ENCODE assay signal across 17 mouse cellular contexts in the genomic region with DNA sequence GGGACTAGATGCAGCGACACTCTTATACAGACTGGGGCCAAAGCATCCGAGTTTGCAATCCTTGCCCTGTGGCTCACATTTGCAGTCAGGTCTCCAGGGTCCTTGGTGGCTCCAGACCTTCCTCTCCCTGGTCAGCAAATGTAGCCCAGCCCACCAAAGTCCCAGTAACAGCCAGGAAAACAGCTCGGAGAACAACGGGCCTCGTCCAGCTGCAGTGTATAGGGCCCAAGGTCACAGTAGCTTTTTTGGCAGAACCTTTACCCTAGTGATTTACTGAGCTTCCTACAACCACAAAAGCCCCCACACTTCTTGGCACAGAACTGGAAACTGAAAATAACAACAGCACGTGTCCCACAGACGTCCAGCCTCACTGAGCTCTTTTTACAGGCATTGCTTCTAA. TPM values are rescaled to one million over a fixed set of nuclear protein-coding genes. Genes with fewer than 3 reads are reported as not detected.
DNase-seq lines count a peak whose midpoint lies in the region; ATAC-seq lines count a peak whose summit lies in the region.
"Had no signal": no experiment of that assay in that cellular context is flagged by ENCODE, and none has a peak within 500 bp of the region (broad histone marks: within the 10 kb centered on the region; RNA-seq: fewer than 3 reads in every experiment).

No protein-coding gene starts in this region.

- H3K4me3 ChIP-seq in embryonic facial prominence, embryonic 14.5 days (ENCODE audit: low read depth, low read length), result no peak overlapping the region
- H3K4me3 ChIP-seq in embryonic facial prominence, embryonic 10.5 days, result no peak overlapping the region
- H3K4me3 ChIP-seq in midbrain, embryonic 15.5 days, result no peak overlapping the region
- H3K4me3 ChIP-seq: embryonic facial prominence, embryonic 12.5 days; forebrain, embryonic 13.5 days; left cerebral cortex, adult 2 months; liver, embryonic 13.5 days; midbrain, embryonic 13.5 days had no signal

- no peak overlapping the region for H3K9ac ChIP-seq in embryonic facial prominence, embryonic 14.5 days (ENCODE audit: low read depth, low read length)
- H3K9ac ChIP-seq in midbrain, embryonic 15.5 days, result no peak overlapping the region
- H3K9ac ChIP-seq: embryonic facial prominence, embryonic 12.5 days; forebrain, embryonic 13.5 days; liver, embryonic 13.5 days; midbrain, embryonic 13.5 days had no signal

- ATAC-seq in embryonic facial prominence, embryonic 14.5 days (ENCODE audit: low read depth), result no peak
- ATAC-seq in midbrain, embryonic 15.5 days (replicated peaks), result no peak
- ATAC-seq: forebrain, embryonic 13.5 days; midbrain, embryonic 13.5 days had no signal

- H3K36me3 ChIP-seq in embryonic facial prominence, embryonic 14.5 days (ENCODE audit: control insufficient read depth, insufficient read depth, low read length), result no peaks in the 10 kb centered on the region
- H3K36me3 ChIP-seq in embryonic facial prominence, embryonic 10.5 days (replicated peaks), result no peaks in the 10 kb centered on the region
- no peaks in the 10 kb centered on the region for H3K36me3 ChIP-seq in midbrain, embryonic 15.5 days (replicated peaks)
- H3K36me3 ChIP-seq: embryonic facial prominence, embryonic 12.5 days; G1E; liver, embryonic 13.5 days; midbrain, embryonic 13.5 days had no signal

- no peaks in the 10 kb centered on the region for H3K27me3 ChIP-seq in embryonic facial prominence, embryonic 14.5 days (replicated peaks; ENCODE audit: control insufficient read depth, insufficient read depth, low read length)
- no peaks in the 10 kb centered on the region for H3K27me3 ChIP-seq in embryonic facial prominence, embryonic 10.5 days (replicated peaks; ENCODE audit: low read depth, poor library complexity, severe bottlenecking)
- no peaks in the 10 kb centered on the region for H3K27me3 ChIP-seq in midbrain, embryonic 15.5 days (replicated peaks)
- H3K27me3 ChIP-seq: embryonic facial prominence, embryonic 12.5 days; forebrain, embryonic 13.5 days; midbrain, embryonic 13.5 days had no signal

- no peaks in the 10 kb centered on the region for H3K4me1 ChIP-seq in embryonic facial prominence, embryonic 14.5 days (ENCODE audit: control insufficient read depth, insufficient read depth, low read length)
- no peaks in the 10 kb centered on the region for H3K4me1 ChIP-seq in embryonic facial prominence, embryonic 10.5 days
- no peaks in the 10 kb centered on the region for H3K4me1 ChIP-seq in midbrain, embryonic 15.5 days
- H3K4me1 ChIP-seq: embryonic facial prominence, embryonic 12.5 days; forebrain, embryonic 13.5 days; liver, embryonic 13.5 days; midbrain, embryonic 13.5 days had no signal

- DNase-seq in embryonic facial prominence, embryonic 14.5 days (ENCODE audit: low spot score), result peak; percentile 39
- DNase-seq in embryonic facial prominence, embryonic 10.5 days (ENCODE audit: low spot score), result no peak
- DNase-seq in kidney, postnatal 14 days, result peak; percentile 51
- DNase-seq in kidney, postnatal 36 days, result no peak
- peak; percentile 52 for DNase-seq in testis, postnatal 14 days (ENCODE audit: low spot score)
- no peak for DNase-seq in testis, postnatal 10 days (ENCODE audit: low spot score)
- DNase-seq in cerebellum, postnatal 14 days, result no peak
- DNase-seq: cerebellum, adult 9-10 months; liver, embryonic 13.5 days; right cerebral cortex, postnatal 4 days had no signal

- no peak overlapping the region for H3K4me2 ChIP-seq in embryonic facial prominence, embryonic 14.5 days (ENCODE audit: low read depth, low read length)
- H3K4me2 ChIP-seq in midbrain, embryonic 15.5 days, result no peak overlapping the region
- H3K4me2 ChIP-seq: embryonic facial prominence, embryonic 12.5 days; forebrain, embryonic 13.5 days; liver, embryonic 13.5 days; midbrain, embryonic 13.5 days had no signal

- H3K27ac ChIP-seq in embryonic facial prominence, embryonic 14.5 days (replicated peaks; ENCODE audit: low read depth, low read length), result no peak overlapping the region
- H3K27ac ChIP-seq in embryonic facial prominence, embryonic 10.5 days (replicated peaks), result no peak overlapping the region
- H3K27ac ChIP-seq in midbrain, embryonic 15.5 days, result no peak overlapping the region
- H3K27ac ChIP-seq: embryonic facial prominence, embryonic 12.5 days; forebrain, embryonic 13.5 days; left cerebral cortex, adult 2 months; liver, embryonic 13.5 days; midbrain, embryonic 13.5 days had no signal

- WGBS in embryonic facial prominence, embryonic 14.5 days, result 64% methylated on average over 7 of the region's 7 CpGs
- WGBS in embryonic facial prominence, embryonic 10.5 days, result 82% methylated on average over 7 of the region's 7 CpGs
- WGBS in midbrain, embryonic 15.5 days, result 80% methylated on average over 7 of the region's 7 CpGs

- no peaks in the 10 kb centered on the region for H3K9me3 ChIP-seq in embryonic facial prominence, embryonic 14.5 days (ENCODE audit: control insufficient read depth, low read length)
- no peaks in the 10 kb centered on the region for H3K9me3 ChIP-seq in embryonic facial prominence, embryonic 10.5 days
- H3K9me3 ChIP-seq in midbrain, embryonic 15.5 days, result no peaks in the 10 kb centered on the region
- H3K9me3 ChIP-seq: embryonic facial prominence, embryonic 12.5 days; forebrain, embryonic 13.5 days; G1E; liver, embryonic 13.5 days; midbrain, embryonic 13.5 days had no signal

RNA-seq across cellular contexts. Expression of gene Aqp7, which starts 7.0 kb away (rescaled TPM):
- polyA plus RNA-seq in embryonic facial prominence, embryonic 14.5 days (2014; fragmentation: Nextera tagmentation; extraction: Ambion mirVana), result 0.18 and 0.74 TPM in 2 replicates
- 0.06 TPM in 1 of 2 replicates, not detected in the other for polyA plus RNA-seq in embryonic facial prominence, embryonic 10.5 days (2016; fragmentation: Nextera tagmentation; extraction: Ambion mirVana)
- polyA plus RNA-seq in midbrain, embryonic 15.5 days (2015; fragmentation: Nextera tagmentation; extraction: Ambion mirVana), result not detected in 2 replicates
- polyA plus RNA-seq: embryonic facial prominence, embryonic 12.5 days; forebrain, embryonic 13.5 days; G1E; midbrain, embryonic 13.5 days; neural tube, embryonic 14.5 days had no signal

RNA-seq across cellular contexts. Expression of gene Aqp3, which starts 57.0 kb away (rescaled TPM):
- 18.4 and 20.4 TPM in 2 replicates for polyA plus RNA-seq in embryonic facial prominence, embryonic 14.5 days (2014; fragmentation: Nextera tagmentation; extraction: Ambion mirVana)
- polyA plus RNA-seq in embryonic facial prominence, embryonic 10.5 days (2016; fragmentation: Nextera tagmentation; extraction: Ambion mirVana), result 2.9 and 4.5 TPM in 2 replicates
- 0.15 and 0.58 TPM in 2 replicates for polyA plus RNA-seq in midbrain, embryonic 15.5 days (2015; fragmentation: Nextera tagmentation; extraction: Ambion mirVana)
- polyA plus RNA-seq: forebrain, embryonic 13.5 days had no signal

Comparison
In these comparisons a context has a peak if more than half of its experiments do, and no peak if none do; other contexts are left out.
1. DNase-seq: peak in embryonic facial prominence, embryonic 14.5 days (single experiment), kidney, postnatal 14 days (single experiment) and testis, postnatal 14 days (single experiment); none in embryonic facial prominence, embryonic 10.5 days (single experiment), kidney, postnatal 36 days (0 of 2), testis, postnatal 10 days (single experiment) and cerebellum, postnatal 14 days (0 of 2).